Mouse (Mus musculus): ENCODE data around the gene Rgs13.

- TF ChIP-seq CTCF (IDR thresholded peaks at IDR 0.05; ENCODE audit: low read depth, low read length) (no peak), POLR2A (IDR thresholded peaks at IDR 0.05; ENCODE audit: insufficient read depth, low read length) (no peak)
Observed at GRCm38 (mm10) chr1:144173568-144174036, 3.6 kb downstream of the Rgs13 start.

All from ES-Bruce4 (cell line).